Mouse (Mus musculus): ENCODE measurements around the gene Dgki. TPM values are rescaled to one million over a fixed set of nuclear protein-coding genes. Genes with fewer than 3 reads are reported as not detected.
A peak's percentile ranks its signal among the peaks of the same experiment; 100 is the strongest.

Gene Dgki
- polyA plus RNA-seq, 1 experiment from 2014 or later: 0.92 TPM

GRCm38 (mm10) chr6:36891820-36892219, 408.2 kb downstream of the Dgki start:
- Histone ChIP-seq H3K4me1 (peaks cover 16% of the 10 kb centered on the region), H3K4me2 (no peak overlapping the region), H3K4me3 (no peak overlapping the region), H3K9ac (no peak overlapping the region), H3K9me3 (no peaks in the 10 kb centered on the region), H3K36me3 (no peaks in the 10 kb centered on the region), H3K27ac (no peak overlapping the region), H3K27me3 (no peaks in the 10 kb centered on the region)
- ATAC-seq (ENCODE audit: insufficient number of reproducible peaks, low FRiP score, low TSS enrichment, low read depth): no peak
- 70% methylated on average over 5 of the region's 5 CpGs for WGBS

DNA sequence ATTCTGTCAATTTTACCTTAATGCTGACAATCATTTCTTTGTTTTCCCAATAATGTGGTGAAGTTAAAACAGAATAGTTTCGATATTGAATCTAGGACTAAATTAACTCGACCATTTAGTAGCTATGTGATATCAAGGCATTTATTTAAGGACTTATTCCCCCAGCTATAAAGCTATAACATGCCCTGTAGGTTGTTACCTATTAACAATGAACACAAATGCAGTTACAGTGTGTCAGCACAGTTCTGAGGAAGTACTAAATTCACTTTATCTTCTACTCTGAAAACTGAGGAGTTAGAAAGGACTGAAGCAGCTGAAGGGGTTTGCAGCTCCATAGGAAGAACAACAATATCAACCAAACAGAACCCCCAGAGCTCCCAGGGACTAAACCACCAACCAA, 409.2 kb downstream of the Dgki start:
- Histone ChIP-seq H3K36me3 (no peaks in the 10 kb centered on the region), H3K4me2 (no peak overlapping the region), H3K27ac (peak overlapping the region; percentile 38; the same call in 1 of the 2 replicates), H3K4me1 (peaks cover 11% of the 10 kb centered on the region), H3K27me3 (no peaks in the 10 kb centered on the region), H3K9me3 (no peaks in the 10 kb centered on the region), H3K4me3 (no peak overlapping the region), H3K9ac (no peak overlapping the region)
- ATAC-seq (ENCODE audit: insufficient number of reproducible peaks, low FRiP score, low TSS enrichment, low read depth): no peak
- 22% methylated on average over 2 of the region's 2 CpGs for WGBS

- ATAC-seq (ENCODE audit: insufficient number of reproducible peaks, low FRiP score, low TSS enrichment, low read depth): peak; percentile 63; the same call in 1 of the 2 replicates
- no peaks in the 10 kb centered on the region for H3K27me3 ChIP-seq
Measured at GRCm38 (mm10) chr6:36890296-36890695, 409.7 kb downstream of the Dgki start.

DNA sequence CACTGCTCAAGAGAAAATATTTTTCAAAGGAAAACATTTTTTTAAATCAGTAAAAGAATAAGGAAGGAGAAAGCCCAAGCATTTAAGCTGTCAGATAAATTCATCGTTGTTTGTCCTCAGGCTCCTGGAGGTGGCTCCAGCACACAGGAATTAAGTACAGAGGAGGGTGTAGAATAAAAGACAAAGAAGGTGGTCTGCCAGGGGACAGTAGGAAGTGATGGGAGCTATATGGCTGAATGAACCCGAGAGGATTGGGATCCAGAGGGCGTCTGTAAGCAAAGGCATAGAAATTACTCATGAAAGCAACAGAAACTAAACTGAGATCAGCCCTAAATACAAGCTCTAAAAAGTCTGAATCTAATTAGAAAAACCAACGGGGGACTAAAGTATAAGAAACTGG, 418.7 kb downstream of the Dgki start:
- Histone ChIP-seq H3K27me3 (no peaks in the 10 kb centered on the region), H3K4me1 (peaks cover 12% of the 10 kb centered on the region; the same call in 1 of the 2 replicates), H3K27ac (peak overlapping the region; percentile 59; the same call in 1 of the 2 replicates), H3K9ac (no peak overlapping the region), H3K4me3 (no peak overlapping the region), H3K36me3 (no peaks in the 10 kb centered on the region), H3K9me3 (no peaks in the 10 kb centered on the region), H3K4me2 (no peak overlapping the region)
- ATAC-seq (ENCODE audit: insufficient number of reproducible peaks, low FRiP score, low TSS enrichment, low read depth): no peak
- 26% methylated on average over 4 of the region's 4 CpGs for WGBS

More at GRCm38 (mm10) chr6:36890296-36890695, 409.7 kb downstream of the Dgki start:
- no peak overlapping the region for H3K9ac ChIP-seq
- no peaks in the 10 kb centered on the region for H3K36me3 ChIP-seq
- H3K4me2 ChIP-seq: no peak overlapping the region
- H3K27ac ChIP-seq: 0 out of 2 replicates have a peak overlapping the region, but pooled peaks have one; percentile 30
- peaks cover 11% of the 10 kb centered on the region for H3K4me1 ChIP-seq
- H3K4me3 ChIP-seq: no peak overlapping the region
- WGBS: 4% methylated on average over 5 of the region's 5 CpGs
- no peaks in the 10 kb centered on the region for H3K9me3 ChIP-seq

- H3K4me1 ChIP-seq: peaks cover 12% of the 10 kb centered on the region; the same call in 1 of the 2 replicates
- peak overlapping the region; percentile 59 for H3K27ac ChIP-seq
- no peak overlapping the region for H3K4me3 ChIP-seq
- 34% methylated on average over 7 of the region's 7 CpGs for WGBS
- H3K9ac ChIP-seq: no peak overlapping the region
- H3K4me2 ChIP-seq: no peak overlapping the region
- 0 out of 2 replicates have a peak, but pooled peaks have one; percentile 30 for ATAC-seq (ENCODE audit: insufficient number of reproducible peaks, low FRiP score, low TSS enrichment, low read depth)
- no peaks in the 10 kb centered on the region for H3K27me3 ChIP-seq
- no peaks in the 10 kb centered on the region for H3K9me3 ChIP-seq
- no peaks in the 10 kb centered on the region for H3K36me3 ChIP-seq
Measured at GRCm38 (mm10) chr6:36880643-36881263, 419.2 kb downstream of the Dgki start.

- Histone ChIP-seq H3K27ac (no peak overlapping the region), H3K9ac (no peak overlapping the region), H3K4me2 (no peak overlapping the region), H3K36me3 (no peaks in the 10 kb centered on the region), H3K27me3 (no peaks in the 10 kb centered on the region), H3K4me3 (no peak overlapping the region), H3K4me1 (peaks cover 12% of the 10 kb centered on the region; the same call in 1 of the 2 replicates), H3K9me3 (no peaks in the 10 kb centered on the region)
- WGBS: 28% methylated on average over 4 of the region's 4 CpGs
- ATAC-seq (ENCODE audit: insufficient number of reproducible peaks, low FRiP score, low TSS enrichment, low read depth): no peak
Measured at GRCm38 (mm10) chr6:36877399-36877798, 422.6 kb downstream of the Dgki start.

- H3K27me3 ChIP-seq: no peaks in the 10 kb centered on the region
- no peaks in the 10 kb centered on the region for H3K9me3 ChIP-seq
- H3K4me3 ChIP-seq: no peak overlapping the region
- H3K9ac ChIP-seq: no peak overlapping the region
- H3K4me2 ChIP-seq: no peak overlapping the region
- ATAC-seq (ENCODE audit: insufficient number of reproducible peaks, low FRiP score, low TSS enrichment, low read depth): no peak
- no peaks in the 10 kb centered on the region for H3K36me3 ChIP-seq
- no peak overlapping the region for H3K27ac ChIP-seq
- WGBS: 37% methylated on average over 4 of the region's 4 CpGs
- peaks cover 8% of the 10 kb centered on the region; the same call in 1 of the 2 replicates for H3K4me1 ChIP-seq
Measured at GRCm38 (mm10) chr6:36876426-36876825, 423.6 kb downstream of the Dgki start.

DNA sequence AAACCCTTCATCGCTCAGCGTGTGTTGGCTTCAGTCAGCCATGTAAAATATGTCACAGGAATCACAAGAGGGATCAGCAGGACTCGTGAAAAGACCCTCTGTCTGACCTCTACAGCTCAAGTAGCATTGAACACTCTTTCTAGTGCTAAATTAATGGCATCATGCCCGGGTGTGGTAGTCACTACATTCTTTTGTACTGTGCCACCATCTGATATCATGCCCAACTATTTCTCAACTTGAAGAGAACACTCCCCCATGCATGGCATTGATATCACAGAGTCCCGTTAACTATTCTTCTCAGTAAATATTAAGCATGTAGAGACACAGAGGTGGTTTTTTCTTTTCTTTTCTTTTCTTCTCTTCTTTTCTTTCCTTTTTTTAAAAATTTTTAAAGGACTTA, 424.1 kb downstream of the Dgki start:
- Histone ChIP-seq H3K9ac (no peak overlapping the region), H3K4me3 (no peak overlapping the region), H3K4me1 (0 out of 2 replicates have a peak, but pooled peaks cover 5% of the 10 kb centered on the region), H3K36me3 (no peaks in the 10 kb centered on the region), H3K27me3 (no peaks in the 10 kb centered on the region), H3K9me3 (no peaks in the 10 kb centered on the region), H3K4me2 (no peak overlapping the region), H3K27ac (no peak overlapping the region)
- no peak for ATAC-seq (ENCODE audit: insufficient number of reproducible peaks, low FRiP score, low TSS enrichment, low read depth)
- 63% methylated on average over 5 of the region's 5 CpGs for WGBS

- Histone ChIP-seq H3K27me3 (no peaks in the 10 kb centered on the region), H3K9ac (no peak overlapping the region), H3K36me3 (no peaks in the 10 kb centered on the region), H3K4me1 (0 out of 2 replicates have a peak, but pooled peaks cover under 1% of the 10 kb centered on the region), H3K4me3 (no peak overlapping the region), H3K9me3 (no peaks in the 10 kb centered on the region), H3K27ac (no peak overlapping the region), H3K4me2 (no peak overlapping the region)
- ATAC-seq (ENCODE audit: insufficient number of reproducible peaks, low FRiP score, low TSS enrichment, low read depth): no peak
- WGBS: 69% methylated on average over 3 of the region's 3 CpGs
Measured at GRCm38 (mm10) chr6:36872876-36873275, 427.1 kb downstream of the Dgki start.

DNA sequence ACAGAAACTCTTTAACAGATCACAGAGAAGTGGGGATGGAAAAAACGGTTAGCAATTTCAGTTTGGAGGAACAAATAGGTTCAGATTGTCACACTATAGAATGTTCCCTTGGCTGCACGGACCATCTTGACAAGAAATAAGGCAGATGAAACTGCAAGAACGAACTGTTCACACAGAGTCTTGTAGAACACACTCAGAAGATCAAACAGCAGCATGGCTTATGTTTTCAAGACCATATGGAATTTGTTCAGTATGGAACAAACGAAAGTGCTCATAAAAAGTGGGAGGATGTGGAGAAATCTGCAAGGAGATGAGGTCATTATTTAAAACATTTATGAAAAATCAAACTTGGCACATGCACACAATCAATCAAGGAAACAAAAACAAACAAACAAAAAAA, 431.8 kb downstream of the Dgki start:
- H3K9ac ChIP-seq: no peak overlapping the region
- H3K36me3 ChIP-seq: no peaks in the 10 kb centered on the region
- H3K9me3 ChIP-seq: no peaks in the 10 kb centered on the region
- 0 out of 2 replicates have a peak, but pooled peaks cover 5% of the 10 kb centered on the region for H3K4me1 ChIP-seq
- H3K4me2 ChIP-seq: no peak overlapping the region
- H3K27me3 ChIP-seq: no peaks in the 10 kb centered on the region
- H3K4me3 ChIP-seq: no peak overlapping the region
- ATAC-seq (ENCODE audit: insufficient number of reproducible peaks, low FRiP score, low TSS enrichment, low read depth): no peak
- H3K27ac ChIP-seq: peak overlapping the region; percentile 67
- 34% methylated on average over 4 of the region's 4 CpGs for WGBS

DNA sequence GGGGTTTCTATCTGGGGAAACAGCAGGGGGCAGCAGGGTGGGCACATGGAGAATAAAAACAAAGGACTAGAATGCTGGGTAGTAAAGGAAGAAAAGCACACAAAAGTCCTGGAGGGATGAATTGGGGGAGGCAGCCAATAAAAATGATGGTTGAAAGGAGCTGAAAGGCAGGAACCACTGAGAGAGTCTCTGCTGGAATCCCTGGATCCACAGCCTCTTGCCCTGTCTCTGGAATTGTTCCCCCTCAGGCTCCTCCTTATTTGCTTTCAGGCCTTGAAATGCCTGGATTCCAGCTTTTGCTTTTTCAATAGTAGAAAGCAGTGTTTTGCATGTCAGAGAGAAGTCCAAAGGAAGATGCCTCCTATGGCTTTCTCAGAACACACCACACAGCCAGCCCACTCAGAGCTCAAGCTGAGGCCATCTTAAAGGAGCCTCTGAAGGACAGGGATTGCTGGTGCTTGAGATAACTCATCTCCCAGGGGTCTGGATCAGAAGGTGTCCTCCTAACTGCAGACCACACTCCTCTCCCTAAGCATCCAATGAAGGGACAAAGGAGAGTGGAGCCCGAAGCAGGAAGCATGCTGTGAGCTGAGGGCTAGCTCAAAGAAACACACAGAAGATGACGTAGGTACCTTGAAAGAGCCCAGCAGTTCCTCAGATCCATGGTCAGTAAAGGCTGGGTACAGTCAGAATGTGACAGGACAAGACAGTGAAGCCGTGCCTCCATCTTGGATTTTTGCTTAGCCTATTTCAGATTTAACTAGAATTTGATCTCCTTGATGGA, 441.5 kb downstream of the Dgki start:
- H3K27ac ChIP-seq: peak overlapping the region; percentile 50; the same call in 1 of the 2 replicates
- no peak overlapping the region for H3K4me2 ChIP-seq
- H3K4me3 ChIP-seq: no peak overlapping the region
- peaks cover 3% of the 10 kb centered on the region; the same call in 1 of the 2 replicates for H3K4me1 ChIP-seq
- no peak overlapping the region for H3K9ac ChIP-seq
- H3K36me3 ChIP-seq: no peaks in the 10 kb centered on the region
- no peak for ATAC-seq (ENCODE audit: insufficient number of reproducible peaks, low FRiP score, low TSS enrichment, low read depth)
- WGBS: 91% methylated on average over 3 of the region's 3 CpGs
- no peaks in the 10 kb centered on the region for H3K27me3 ChIP-seq
- no peaks in the 10 kb centered on the region for H3K9me3 ChIP-seq

Measured in limb, embryonic 15.5 days (tissue).